Mouse (Mus musculus): ENCODE results near the gene Ms4a5.
"Not testable (repeated sequence)": the region's sequence is repeated elsewhere in the genome, so short reads cannot be mapped to it uniquely, and the experiment has no call there.

DNA sequence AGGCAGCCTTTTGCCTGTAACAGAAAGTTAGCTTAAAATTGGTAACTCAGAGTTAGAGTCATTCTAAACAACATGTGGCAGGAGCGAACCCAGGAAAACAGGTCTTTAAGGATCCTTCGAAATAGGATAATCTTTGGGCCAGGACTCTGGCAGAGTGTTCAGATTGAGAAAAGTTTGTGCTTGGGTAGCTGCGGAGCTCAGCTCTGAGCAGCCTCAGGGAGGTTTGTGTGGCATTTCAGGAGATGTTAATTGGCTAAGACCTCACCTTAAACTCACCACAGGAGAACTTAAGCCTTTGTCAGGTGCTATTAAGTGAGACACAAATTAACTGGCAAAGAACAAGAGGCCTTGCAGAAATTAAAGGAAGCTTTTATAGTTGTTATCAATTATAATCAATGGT is 9.9 kb upstream of the Ms4a5 start:
- TF ChIP-seq POLR2A, CTCF (IDR thresholded peaks at IDR 0.05; ENCODE audit: extremely low read depth, insufficient read depth, low read length): not testable (repeated sequence)
